8 mouse cellular contexts compared by ENCODE assay signal in genomic region chr7:45103652-45104180, GRCm38 (mm10). TPM values are rescaled to one million over a fixed set of nuclear protein-coding genes. Genes with fewer than 3 reads are reported as not detected.
DNase-seq lines count a peak whose midpoint lies in the region; ATAC-seq lines count a peak whose summit lies in the region.

Fcgrt (minus strand) TSS chr7:45103851.

- peak within 1 kb of the TSS; percentile 52; the same call in 1 of the 2 replicates for H3K27ac ChIP-seq in limb, embryonic 11.5 days (replicated peaks; ENCODE audit: low read depth, low read length)
- H3K27ac ChIP-seq in midbrain, embryonic 11.5 days (ENCODE audit: low read depth, low read length): no peak within 1 kb of the TSS

- no peak within 1 kb of the TSS for H3K4me2 ChIP-seq in limb, embryonic 11.5 days (ENCODE audit: low read depth, severe bottlenecking)
- no peak within 1 kb of the TSS for H3K4me2 ChIP-seq in midbrain, embryonic 11.5 days

- H3K36me3 ChIP-seq in limb, embryonic 11.5 days (ENCODE audit: control insufficient read depth, insufficient read depth, low read length): no peaks in the 10 kb centered on the region
- no peaks in the 10 kb centered on the region for H3K36me3 ChIP-seq in midbrain, embryonic 11.5 days (ENCODE audit: control insufficient read depth, insufficient read depth, low read length)

- peak; percentile 35 for DNase-seq in embryo, embryonic 10.5 days (ENCODE audit: low spot score)
- DNase-seq in embryo, embryonic 11 days: no peak
- DNase-seq in cerebellum, adult 9-10 months: peak; percentile 42
- DNase-seq in heart, adult 11 months: peak; percentile 100
- peak; percentile 98 for DNase-seq in kidney, adult 11 months
- DNase-seq in limb, embryonic 11.5 days (ENCODE audit: low spot score): no peak
- no peak for DNase-seq in midbrain, embryonic 11.5 days (ENCODE audit: low spot score, missing footprints)
- peak; percentile 55 to 91 for DNase-seq in urinary bladder, adult 18-20 months (ENCODE audit: low spot score in 2 of 2)

- no peak for ATAC-seq in limb, embryonic 11.5 days (ENCODE audit: insufficient number of reproducible peaks, low FRiP score, low TSS enrichment, low read depth)
- no peak for ATAC-seq in midbrain, embryonic 11.5 days (ENCODE audit: low FRiP score)

- H3K9me3 ChIP-seq in limb, embryonic 11.5 days (ENCODE audit: control insufficient read depth, low read length): no peaks in the 10 kb centered on the region
- no peaks in the 10 kb centered on the region for H3K9me3 ChIP-seq in midbrain, embryonic 11.5 days (ENCODE audit: control insufficient read depth, low read length)

- peaks cover 16% of the 10 kb centered on the region for H3K4me1 ChIP-seq in limb, embryonic 11.5 days (ENCODE audit: control insufficient read depth, insufficient read depth, low read length)
- no peaks in the 10 kb centered on the region for H3K4me1 ChIP-seq in midbrain, embryonic 11.5 days (ENCODE audit: control insufficient read depth, insufficient read depth, low read length)

- 47% methylated on average over 7 of the region's 7 CpGs for WGBS in limb, embryonic 11.5 days
- WGBS in midbrain, embryonic 11.5 days: 79% methylated on average over 7 of the region's 7 CpGs

- H3K4me3 ChIP-seq in limb, embryonic 11.5 days (ENCODE audit: low read depth, low read length): no peak within 1 kb of the TSS
- H3K4me3 ChIP-seq in midbrain, embryonic 11.5 days (ENCODE audit: low read depth, low read length): no peak within 1 kb of the TSS

- peak within 1 kb of the TSS; percentile 28; the same call in 1 of the 2 replicates for H3K9ac ChIP-seq in limb, embryonic 11.5 days (ENCODE audit: low read length)
- no peak within 1 kb of the TSS; the same call in 1 of the 2 replicates for H3K9ac ChIP-seq in midbrain, embryonic 11.5 days (ENCODE audit: low read length)

- H3K27me3 ChIP-seq in limb, embryonic 11.5 days (ENCODE audit: control insufficient read depth, insufficient read depth, low read length): no peaks in the 10 kb centered on the region
- no peaks in the 10 kb centered on the region for H3K27me3 ChIP-seq in midbrain, embryonic 11.5 days (ENCODE audit: control insufficient read depth, insufficient read depth, low read length)

RNA-seq across cellular contexts. Expression of gene Fcgrt, which starts in this region (rescaled TPM):
- polyA plus RNA-seq in limb, embryonic 11.5 days (2014; fragmentation: Nextera tagmentation; extraction: Ambion mirVana): 8.0 and 9.8 TPM in 2 replicates
- 16.1 and 18.3 TPM in 2 replicates for polyA plus RNA-seq in midbrain, embryonic 11.5 days (2014; fragmentation: Nextera tagmentation; extraction: Ambion mirVana)

Comparison
In these comparisons a context has a peak if more than half of its experiments do, and no peak if none do; other contexts are left out.
1. DNase-seq: peak in embryo, embryonic 10.5 days (single experiment), cerebellum, adult 9-10 months (single experiment), heart, adult 11 months (single experiment), kidney, adult 11 months (single experiment) and urinary bladder, adult 18-20 months (2 of 2); none in embryo, embryonic 11 days (single experiment), limb, embryonic 11.5 days (single experiment) and midbrain, embryonic 11.5 days (single experiment).